Mouse (Mus musculus) embryo, embryonic 10.5 days (tissue): ENCODE results near the gene Gm20908.
"Not testable (repeated sequence)": the region's sequence is repeated elsewhere in the genome, so short reads cannot be mapped to it uniquely, and the experiment has no call there.

Experiments
- DNase-seq: peaks from one replicate; pipeline ENCODE4 v3.0.0-alpha.2; 2015; ENCODE audit warnings: low spot score

Gene Gm20908

GRCm38 (mm10) chrY:64472966-64473365, at the start of gene Gm20908:
Gene Gm20908 (plus strand): TSS chrY:64473266.
- not testable (repeated sequence) for DNase-seq
